19 mouse cellular contexts compared by ENCODE assay signal in genomic region chr4:69993226-69993625, GRCm38 (mm10).
"Had no signal": no experiment of that assay in that cellular context is flagged by ENCODE, and none has a peak within 500 bp of the region (broad histone marks: within the 10 kb centered on the region; RNA-seq: fewer than 3 reads in every experiment).

No protein-coding gene starts in this region.

- H3K4me1 ChIP-seq: liver, embryonic 13.5 days; liver, embryonic 15.5 days; midbrain, embryonic 10.5 days; neural tube, embryonic 13.5 days had no signal

- H3K4me2 ChIP-seq: liver, embryonic 13.5 days; liver, embryonic 15.5 days; lung, embryonic 14.5 days; neural tube, embryonic 13.5 days had no signal

- DNase-seq: liver, embryonic 13.5 days; lung, adult 18-20 months; lung, embryonic 14.5 days; lung, postnatal 10 days; lung, postnatal 4 days; midbrain, embryonic 14.5 days; retina, postnatal 1 day; right cerebral cortex, adult 18-20 months; right cerebral cortex, postnatal 25 days; right cerebral cortex, postnatal 4 days; spleen, adult 18-20 months; thymus, adult 18-20 months; thymus, postnatal 14 days; thymus, postnatal 36 days had no signal

- H3K9me3 ChIP-seq: liver, embryonic 13.5 days; liver, embryonic 15.5 days; midbrain, embryonic 10.5 days; neural tube, embryonic 13.5 days had no signal

- H3K27me3 ChIP-seq: liver, embryonic 13.5 days; liver, embryonic 15.5 days; neural tube, embryonic 13.5 days had no signal

- H3K9ac ChIP-seq: liver, embryonic 13.5 days; liver, embryonic 15.5 days; lung, embryonic 14.5 days; neural tube, embryonic 13.5 days had no signal

- H3K36me3 ChIP-seq: liver, embryonic 13.5 days; liver, embryonic 15.5 days; midbrain, embryonic 10.5 days; neural tube, embryonic 13.5 days had no signal

- H3K27ac ChIP-seq: liver, embryonic 13.5 days; liver, embryonic 15.5 days; midbrain, embryonic 10.5 days; neural tube, embryonic 13.5 days had no signal

- H3K4me3 ChIP-seq: liver, embryonic 13.5 days; liver, embryonic 15.5 days; midbrain, embryonic 10.5 days; myocyte; neural tube, embryonic 13.5 days had no signal

- ATAC-seq: midbrain, embryonic 16.5 days had no signal
